21 mouse cellular contexts compared by ENCODE assay signal in genomic region chr1:41286221-41286620, GRCm38 (mm10).
A peak's percentile ranks its signal among the peaks of the same experiment; 100 is the strongest.
DNase-seq lines count a peak whose midpoint lies in the region; ATAC-seq lines count a peak whose summit lies in the region.
"Had no signal": no experiment of that assay in that cellular context is flagged by ENCODE, and none has a peak within 500 bp of the region (broad histone marks: within the 10 kb centered on the region; RNA-seq: fewer than 3 reads in every experiment).

No protein-coding gene starts in this region.

- WGBS in forebrain, embryonic 14.5 days: 76% methylated on average over 9 of the region's 9 CpGs
- 63% methylated on average over 9 of the region's 9 CpGs for WGBS in forebrain, embryonic 15.5 days

- no peak overlapping the region for H3K9ac ChIP-seq in forebrain, embryonic 14.5 days (ENCODE audit: low read length)
- no peak overlapping the region for H3K9ac ChIP-seq in forebrain, embryonic 15.5 days (replicated peaks)
- H3K9ac ChIP-seq: forebrain, embryonic 13.5 days; heart, embryonic 13.5 days had no signal

- intact Hi-C loops in left cerebral cortex, postnatal 4 days (cut with DNase I): no loop called here
- intact Hi-C loops in left cerebral cortex, postnatal 10 days (cut with DNase I): no loop called here

- no peak overlapping the region for H3K4me3 ChIP-seq in forebrain, embryonic 14.5 days (ENCODE audit: low read depth, low read length)
- H3K4me3 ChIP-seq in forebrain, embryonic 15.5 days: no peak overlapping the region
- H3K4me3 ChIP-seq: forebrain, embryonic 10.5 days; forebrain, embryonic 13.5 days; heart, adult 2 months; heart, embryonic 10.5 days; heart, embryonic 13.5 days had no signal

- H3K27me3 ChIP-seq in forebrain, embryonic 14.5 days (replicated peaks; ENCODE audit: control insufficient read depth, insufficient read depth, low read length): no peaks in the 10 kb centered on the region
- H3K27me3 ChIP-seq in forebrain, embryonic 15.5 days: no peaks in the 10 kb centered on the region
- H3K27me3 ChIP-seq: forebrain, embryonic 13.5 days; heart, embryonic 13.5 days had no signal

- DNase-seq in cerebellum, postnatal 14 days: peak; percentile 78 to 84
- DNase-seq in forebrain, embryonic 14.5 days (ENCODE audit: low spot score): peak; percentile 35
- peak; percentile 71 for DNase-seq in left cerebral cortex, postnatal 4 days
- DNase-seq in left cerebral cortex, postnatal 10 days (ENCODE audit: extremely low spot score in 1 of 2, low spot score in 2 of 2): no peak
- no peak for DNase-seq in heart, adult 11 months
- DNase-seq: adrenal gland, adult 8-10 months; adrenal gland, postnatal 36 days; cerebellum, adult 18-20 months; gastrocnemius, postnatal 25 days; heart, adult 2 months; heart, postnatal 14 days; heart, postnatal 4 days; kidney, adult 2 months had no signal

- no peaks in the 10 kb centered on the region for H3K36me3 ChIP-seq in forebrain, embryonic 14.5 days (ENCODE audit: control insufficient read depth, insufficient read depth, low read length)
- no peaks in the 10 kb centered on the region for H3K36me3 ChIP-seq in forebrain, embryonic 15.5 days
- H3K36me3 ChIP-seq: forebrain, embryonic 10.5 days; heart, embryonic 10.5 days; heart, embryonic 13.5 days had no signal

- H3K27ac ChIP-seq in forebrain, embryonic 14.5 days (ENCODE audit: low read depth, low read length): no peak overlapping the region
- no peak overlapping the region for H3K27ac ChIP-seq in forebrain, embryonic 15.5 days (replicated peaks)
- H3K27ac ChIP-seq: forebrain, embryonic 10.5 days; forebrain, embryonic 13.5 days; heart, adult 2 months; heart, embryonic 10.5 days; heart, embryonic 13.5 days had no signal

- H3K9me3 ChIP-seq in forebrain, embryonic 14.5 days (replicated peaks; ENCODE audit: control insufficient read depth, low read length): no peaks in the 10 kb centered on the region
- no peaks in the 10 kb centered on the region for H3K9me3 ChIP-seq in forebrain, embryonic 15.5 days
- H3K9me3 ChIP-seq: forebrain, embryonic 10.5 days; forebrain, embryonic 13.5 days; heart, embryonic 10.5 days; heart, embryonic 13.5 days had no signal

- no peak overlapping the region for H3K4me2 ChIP-seq in forebrain, embryonic 14.5 days (ENCODE audit: low read length)
- no peak overlapping the region for H3K4me2 ChIP-seq in forebrain, embryonic 15.5 days (replicated peaks)
- H3K4me2 ChIP-seq: forebrain, embryonic 13.5 days; heart, embryonic 13.5 days had no signal

- H3K4me1 ChIP-seq in forebrain, embryonic 14.5 days (ENCODE audit: control insufficient read depth, insufficient read depth, low read length): no peaks in the 10 kb centered on the region
- no peaks in the 10 kb centered on the region for H3K4me1 ChIP-seq in forebrain, embryonic 15.5 days
- H3K4me1 ChIP-seq: forebrain, embryonic 10.5 days; forebrain, embryonic 13.5 days; heart, embryonic 10.5 days; heart, embryonic 13.5 days had no signal

- ATAC-seq in cerebellum, adult (ENCODE audit: insufficient number of reproducible peaks, low FRiP score, low TSS enrichment): no peak
- ATAC-seq in forebrain, embryonic 14.5 days: no peak
- no peak for ATAC-seq in forebrain, embryonic 15.5 days (replicated peaks)
- ATAC-seq: CD4-positive, CD25-positive, alpha-beta regulatory T cell, adult 4 months; forebrain, embryonic 13.5 days; intestine, postnatal 0 days had no signal

Comparison
In these comparisons a context has a peak if more than half of its experiments do, and no peak if none do; other contexts are left out.
1. DNase-seq: peak in cerebellum, postnatal 14 days (2 of 2), forebrain, embryonic 14.5 days (single experiment) and left cerebral cortex, postnatal 4 days (single experiment); none in left cerebral cortex, postnatal 10 days (0 of 2) and heart, adult 11 months (single experiment).